Mouse (Mus musculus): ENCODE measurements around the gene Rbmx. TPM values are rescaled to one million over a fixed set of nuclear protein-coding genes. Genes with fewer than 3 reads are reported as not detected.

Gene Rbmx
- polyA plus RNA-seq (2017; shearing (Covaris generic)) = 90.9 TPM

DNA sequence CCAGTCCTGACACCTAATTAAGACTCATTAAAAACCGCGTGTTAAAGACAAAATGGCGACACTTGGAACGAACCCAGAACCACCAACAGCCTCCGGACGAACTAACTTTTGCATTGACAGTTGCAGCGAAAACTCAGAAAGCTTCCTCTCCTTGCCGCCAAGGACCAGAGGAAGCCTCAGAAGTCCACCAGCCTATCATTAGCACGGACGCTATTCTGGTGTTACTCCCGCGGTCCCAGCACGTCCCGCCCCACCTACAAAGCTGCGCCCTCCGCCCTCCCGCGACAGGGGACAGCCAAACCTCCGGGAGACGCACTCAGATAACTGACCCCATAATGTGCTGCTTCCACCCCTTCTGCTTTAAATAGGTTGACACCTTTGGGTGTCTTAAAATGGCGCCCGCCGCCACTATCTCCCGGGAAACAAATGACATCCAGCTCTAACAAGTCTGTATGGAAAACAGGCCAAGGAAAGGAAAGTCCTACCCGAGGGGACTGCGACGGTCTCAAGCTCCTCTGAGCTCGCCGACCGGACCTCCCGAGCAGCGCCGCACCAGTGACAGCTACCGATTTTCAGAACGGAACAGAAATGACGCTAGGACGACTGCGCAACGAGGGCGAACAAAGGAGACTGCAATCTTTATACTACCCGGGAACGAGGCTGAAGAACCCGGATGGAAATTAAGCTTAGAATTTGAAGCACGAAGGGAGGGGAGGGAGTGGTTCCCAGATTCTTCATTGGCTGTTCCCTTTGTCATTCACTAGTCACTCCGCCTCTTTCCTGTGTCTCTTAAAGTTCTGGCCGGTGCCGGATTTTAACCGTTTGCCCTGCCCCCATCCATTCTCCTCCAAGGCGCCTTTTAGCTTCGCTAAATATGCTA, at the start of gene Rbmx:
Gene Rbmx (minus strand): TSS at position 670 of the 880 bp plus-strand sequence.

DNA sequence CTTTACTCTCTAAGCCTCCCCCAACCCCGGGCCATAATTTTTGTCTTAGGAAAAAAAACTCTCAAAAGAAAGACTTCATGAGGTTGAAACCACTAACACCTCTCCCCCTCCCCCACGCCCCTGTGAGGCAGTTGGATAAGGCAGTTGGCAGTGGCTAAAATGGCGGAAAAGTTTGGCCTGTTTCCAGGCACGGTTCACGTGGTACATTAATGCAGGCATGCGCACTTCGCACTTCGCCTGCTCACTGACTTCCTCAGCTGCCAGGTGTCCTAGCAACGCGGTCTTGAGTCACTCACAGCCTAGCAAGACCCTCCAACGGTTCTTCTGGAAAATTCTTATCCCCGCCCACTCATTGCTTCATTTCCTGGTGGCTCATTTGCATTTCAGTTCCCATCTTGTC, 15.9 kb upstream of the Rbmx start, which contains the start of gene Gm364:
Gene Gm364 (plus strand): TSS at position 386 of the 400 bp plus-strand sequence.

DNA sequence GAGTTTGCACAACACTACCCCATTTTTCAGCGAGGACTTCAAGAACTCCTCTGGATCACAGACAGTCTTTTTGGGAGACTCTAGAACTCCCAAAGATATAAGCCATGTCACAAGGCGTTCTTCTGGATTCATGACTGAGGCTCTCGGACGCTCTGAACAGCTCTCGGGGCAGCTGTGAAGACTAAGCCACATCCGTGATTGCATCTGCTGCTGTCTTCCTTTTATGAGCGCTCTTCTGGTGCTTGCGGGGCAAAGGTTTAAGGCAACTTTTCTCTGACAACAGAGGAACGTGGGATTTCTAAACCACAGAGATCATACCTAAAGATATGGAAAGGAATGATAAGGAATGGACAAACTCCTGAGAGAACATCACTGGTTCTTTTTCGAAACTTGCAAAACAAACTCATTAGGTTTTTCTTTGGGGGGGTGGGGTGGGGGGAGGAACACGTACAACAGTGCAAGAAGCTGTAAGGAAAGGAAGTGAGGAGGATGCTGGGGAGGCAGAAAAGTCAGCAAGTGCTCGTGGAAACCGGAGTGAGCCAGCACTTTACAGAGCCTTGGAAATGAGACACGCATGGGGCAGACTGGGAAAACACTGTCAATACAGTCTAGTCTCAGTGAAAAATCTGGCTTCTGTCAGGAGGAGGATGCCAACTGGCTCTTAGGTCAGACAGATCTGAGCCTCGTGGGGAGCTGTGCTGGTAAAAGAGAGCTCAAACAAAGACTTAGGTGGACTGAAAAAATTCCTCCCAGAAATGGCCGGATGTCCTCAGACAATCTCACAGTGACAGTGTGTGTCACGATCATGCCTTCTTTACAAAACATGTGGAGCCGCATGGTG, 54.2 kb downstream of the Rbmx start, which contains the start of gene Arhgef6:
Gene Arhgef6 (minus strand): TSS at position 359 of the 841 bp plus-strand sequence.

Other genes with a start within 250 kb of the Rbmx start
- 752 TPM for gene Cd40lg, start 180.9 kb downstream of the Rbmx start, polyA plus RNA-seq (2017; shearing (Covaris generic))
- gene Arhgef6, start 54.3 kb downstream of the Rbmx start, polyA plus RNA-seq (2017; shearing (Covaris generic)) = 105 TPM
- gene Gm364, start 16.1 kb upstream of the Rbmx start, polyA plus RNA-seq (2017; shearing (Covaris generic)) = not detected
- not detected for gene Gpr101, start 110.7 kb upstream of the Rbmx start, polyA plus RNA-seq (2017; shearing (Covaris generic))